Mouse (Mus musculus): Measurements from ENCODE around the gene Bag6. TPM values are rescaled to one million over a fixed set of nuclear protein-coding genes. Genes with fewer than 3 reads are reported as not detected.

Gene Bag6
- polyA plus RNA-seq, 1 experiment from 2014 or later = 117 TPM

- Histone ChIP-seq H3K9ac (ENCODE audit: low read depth, low read length) (no peak overlapping the region), H3K27ac (ENCODE audit: low read depth, low read length) (no peak overlapping the region), H3K4me1 (replicated peaks; ENCODE audit: control insufficient read depth, insufficient read depth, low read length) (no peaks in the 10 kb centered on the region), H3K4me3 (ENCODE audit: low read depth, low read length) (no peak overlapping the region), H3K4me2 (replicated peaks; ENCODE audit: low read depth, low read length) (no peak overlapping the region), H3K36me3 (ENCODE audit: control insufficient read depth, insufficient read depth, low read length) (peaks cover 45% of the 10 kb centered on the region), H3K27me3 (ENCODE audit: control insufficient read depth, insufficient read depth, low read length) (no peaks in the 10 kb centered on the region), H3K9me3 (ENCODE audit: control insufficient read depth, low read length) (no peaks in the 10 kb centered on the region)
- 67% methylated on average over 3 of the region's 3 CpGs for WGBS
- DNase-seq (ENCODE audit: low spot score) = peak; percentile 25
- ATAC-seq (ENCODE audit: low FRiP score) = no peak
These were observed 12.4 kb downstream of the Bag6 start for GRCm38 (mm10) chr17:35147348-35147747.

DNA sequence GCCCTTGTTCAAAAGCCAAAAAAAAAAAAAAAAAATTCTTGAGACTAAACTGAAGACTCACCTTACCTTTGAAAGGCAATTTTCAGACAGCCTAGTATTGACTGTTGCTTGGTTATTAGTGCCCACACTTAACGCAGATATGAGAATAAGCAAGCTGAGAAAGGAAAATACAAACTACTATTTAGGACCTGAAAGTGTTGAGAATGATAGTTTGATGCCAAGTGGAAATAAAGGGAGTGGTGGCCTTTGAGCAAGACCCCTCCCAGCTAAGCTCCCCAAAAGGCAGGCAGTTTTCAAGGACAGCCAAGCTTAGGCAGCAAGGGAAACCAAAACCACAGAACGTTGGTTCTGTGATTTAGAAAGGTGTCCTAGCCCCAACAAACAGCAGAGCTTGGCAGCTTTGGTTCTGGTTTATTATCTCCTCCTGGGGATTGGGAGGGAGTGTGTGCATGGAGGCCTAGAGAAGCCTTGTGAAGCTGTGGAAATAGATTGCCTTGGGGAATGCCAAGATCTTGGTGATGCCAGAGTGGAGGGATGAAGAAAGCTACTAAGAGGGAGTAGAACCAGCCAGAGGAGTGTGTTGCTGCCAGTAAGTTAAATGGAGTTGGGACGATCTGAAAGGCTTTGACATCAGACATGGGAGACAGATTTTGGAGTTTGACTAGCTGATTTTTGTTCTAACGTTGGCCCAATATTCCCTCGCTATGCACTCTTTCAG lies 13.1 kb downstream of the Bag6 start:
- H3K27me3 ChIP-seq (ENCODE audit: control insufficient read depth, insufficient read depth, low read length) = no peaks in the 10 kb centered on the region
- H3K27ac ChIP-seq (ENCODE audit: low read depth, low read length) = no peak overlapping the region
- peaks cover 40% of the 10 kb centered on the region for H3K36me3 ChIP-seq (ENCODE audit: control insufficient read depth, insufficient read depth, low read length)
- ATAC-seq (ENCODE audit: low FRiP score) = no peak
- H3K4me1 ChIP-seq (replicated peaks; ENCODE audit: control insufficient read depth, insufficient read depth, low read length) = no peaks in the 10 kb centered on the region
- no peak overlapping the region for H3K9ac ChIP-seq (ENCODE audit: low read depth, low read length)
- no peak overlapping the region for H3K4me3 ChIP-seq (ENCODE audit: low read depth, low read length)
- 75% methylated on average over 5 of the region's 5 CpGs for WGBS
- H3K9me3 ChIP-seq (ENCODE audit: control insufficient read depth, low read length) = no peaks in the 10 kb centered on the region
- H3K4me2 ChIP-seq (replicated peaks; ENCODE audit: low read depth, low read length) = no peak overlapping the region
- DNase-seq (ENCODE audit: low spot score) = no peak

GRCm38 (mm10) chr17:35152121-35152520 lies 17.1 kb downstream of the Bag6 start:
- peaks cover 61% of the 10 kb centered on the region for H3K36me3 ChIP-seq (ENCODE audit: control insufficient read depth, insufficient read depth, low read length)
- no peak for ATAC-seq (ENCODE audit: low FRiP score)
- no peaks in the 10 kb centered on the region for H3K27me3 ChIP-seq (ENCODE audit: control insufficient read depth, insufficient read depth, low read length)
- no peaks in the 10 kb centered on the region for H3K4me1 ChIP-seq (replicated peaks; ENCODE audit: control insufficient read depth, insufficient read depth, low read length)
- no peak overlapping the region for H3K4me3 ChIP-seq (ENCODE audit: low read depth, low read length)
- H3K4me2 ChIP-seq (replicated peaks; ENCODE audit: low read depth, low read length) = no peak overlapping the region
- 96% methylated on average over 4 of the region's 4 CpGs for WGBS
- H3K27ac ChIP-seq (ENCODE audit: low read depth, low read length) = no peak overlapping the region
- no peaks in the 10 kb centered on the region for H3K9me3 ChIP-seq (ENCODE audit: control insufficient read depth, low read length)
- no peak for DNase-seq (ENCODE audit: low spot score)
- no peak overlapping the region for H3K9ac ChIP-seq (ENCODE audit: low read depth, low read length)

DNA sequence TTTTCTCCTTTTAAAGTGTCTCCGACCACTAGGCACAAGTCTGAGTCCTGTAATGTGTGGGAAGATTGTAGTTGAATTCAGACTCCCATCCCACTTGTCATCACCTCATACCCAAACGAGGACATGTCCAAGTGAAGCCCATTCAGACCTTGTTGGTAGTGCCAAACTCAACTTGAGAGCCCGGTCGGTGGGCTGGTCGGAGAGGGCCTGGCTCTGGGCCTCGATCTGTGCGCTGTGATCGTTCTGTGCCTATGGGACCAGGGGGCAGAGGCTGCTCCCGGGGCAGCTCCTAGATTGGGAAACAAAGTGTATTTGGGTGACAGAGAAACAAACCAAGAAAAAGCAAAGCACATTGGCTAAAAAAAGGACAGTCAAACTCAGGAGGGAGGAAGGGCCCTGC lies 18.1 kb downstream of the Bag6 start:
- Histone ChIP-seq H3K4me3 (ENCODE audit: low read depth, low read length) (no peak overlapping the region), H3K36me3 (ENCODE audit: control insufficient read depth, insufficient read depth, low read length) (peaks cover 69% of the 10 kb centered on the region), H3K9me3 (ENCODE audit: control insufficient read depth, low read length) (no peaks in the 10 kb centered on the region), H3K9ac (ENCODE audit: low read depth, low read length) (no peak overlapping the region), H3K27me3 (ENCODE audit: control insufficient read depth, insufficient read depth, low read length) (no peaks in the 10 kb centered on the region), H3K4me2 (replicated peaks; ENCODE audit: low read depth, low read length) (no peak overlapping the region), H3K4me1 (replicated peaks; ENCODE audit: control insufficient read depth, insufficient read depth, low read length) (no peaks in the 10 kb centered on the region), H3K27ac (ENCODE audit: low read depth, low read length) (no peak overlapping the region)
- WGBS = 92% methylated on average over 9 of the region's 9 CpGs
- ATAC-seq (ENCODE audit: low FRiP score) (no peak), DNase-seq (ENCODE audit: low spot score) (no peak)

- Histone ChIP-seq H3K27ac (ENCODE audit: low read depth, low read length) (no peak overlapping the region), H3K9ac (ENCODE audit: low read depth, low read length) (no peak overlapping the region), H3K4me3 (ENCODE audit: low read depth, low read length) (no peak overlapping the region), H3K9me3 (ENCODE audit: control insufficient read depth, low read length) (no peaks in the 10 kb centered on the region), H3K4me1 (replicated peaks; ENCODE audit: control insufficient read depth, insufficient read depth, low read length) (no peaks in the 10 kb centered on the region), H3K27me3 (ENCODE audit: control insufficient read depth, insufficient read depth, low read length) (no peaks in the 10 kb centered on the region), H3K4me2 (replicated peaks; ENCODE audit: low read depth, low read length) (no peak overlapping the region), H3K36me3 (ENCODE audit: control insufficient read depth, insufficient read depth, low read length) (peaks cover 74% of the 10 kb centered on the region)
- DNase-seq (ENCODE audit: low spot score) = no peak
- WGBS = 80% methylated on average over 4 of the region's 4 CpGs
- ATAC-seq (ENCODE audit: low FRiP score) = no peak
These were observed 19.0 kb downstream of the Bag6 start for GRCm38 (mm10) chr17:35153931-35154330.

GRCm38 (mm10) chr17:35154616-35155015 lies 19.6 kb downstream of the Bag6 start:
- Histone ChIP-seq H3K27ac (ENCODE audit: low read depth, low read length) (no peak overlapping the region), H3K27me3 (ENCODE audit: control insufficient read depth, insufficient read depth, low read length) (no peaks in the 10 kb centered on the region), H3K4me3 (ENCODE audit: low read depth, low read length) (no peak overlapping the region), H3K4me1 (replicated peaks; ENCODE audit: control insufficient read depth, insufficient read depth, low read length) (no peaks in the 10 kb centered on the region), H3K9ac (ENCODE audit: low read depth, low read length) (no peak overlapping the region), H3K36me3 (ENCODE audit: control insufficient read depth, insufficient read depth, low read length) (peaks cover 75% of the 10 kb centered on the region), H3K9me3 (ENCODE audit: control insufficient read depth, low read length) (no peaks in the 10 kb centered on the region), H3K4me2 (replicated peaks; ENCODE audit: low read depth, low read length) (no peak overlapping the region)
- DNase-seq (ENCODE audit: low spot score) = no peak
- WGBS = 83% methylated on average over 7 of the region's 7 CpGs
- no peak for ATAC-seq (ENCODE audit: low FRiP score)

DNA sequence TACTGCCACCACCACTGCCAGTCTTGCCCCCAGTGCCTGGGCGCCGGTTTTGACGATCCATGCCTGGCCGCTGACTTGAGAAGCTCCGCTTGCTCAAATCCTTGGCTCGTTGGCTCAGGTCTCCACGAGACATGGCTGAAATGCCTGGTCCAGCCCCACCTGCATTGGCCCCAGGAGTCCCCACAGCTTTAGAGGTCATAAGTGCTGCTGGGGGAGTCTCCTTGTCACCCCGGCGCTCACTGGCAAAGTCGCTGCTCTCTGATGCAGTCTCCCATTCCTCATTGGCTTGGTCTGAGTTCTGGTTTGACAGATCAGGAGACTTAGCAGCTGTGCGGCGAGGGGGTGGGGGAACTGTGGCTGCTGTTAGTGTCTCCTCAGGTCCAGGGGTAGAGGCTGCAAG lies 20.5 kb downstream of the Bag6 start:
- no peak overlapping the region for H3K4me3 ChIP-seq (ENCODE audit: low read depth, low read length)
- ATAC-seq (ENCODE audit: low FRiP score) (no peak), DNase-seq (ENCODE audit: low spot score) (no peak)
- H3K9ac ChIP-seq (ENCODE audit: low read depth, low read length) = no peak overlapping the region
- no peak overlapping the region for H3K4me2 ChIP-seq (replicated peaks; ENCODE audit: low read depth, low read length)
- 92% methylated on average over 12 of the region's 12 CpGs for WGBS
- H3K36me3 ChIP-seq (ENCODE audit: control insufficient read depth, insufficient read depth, low read length) = peaks cover 73% of the 10 kb centered on the region
- no peaks in the 10 kb centered on the region for H3K9me3 ChIP-seq (ENCODE audit: control insufficient read depth, low read length)
- no peaks in the 10 kb centered on the region for H3K4me1 ChIP-seq (replicated peaks; ENCODE audit: control insufficient read depth, insufficient read depth, low read length)
- no peaks in the 10 kb centered on the region for H3K27me3 ChIP-seq (ENCODE audit: control insufficient read depth, insufficient read depth, low read length)
- H3K27ac ChIP-seq (ENCODE audit: low read depth, low read length) = no peak overlapping the region

DNA sequence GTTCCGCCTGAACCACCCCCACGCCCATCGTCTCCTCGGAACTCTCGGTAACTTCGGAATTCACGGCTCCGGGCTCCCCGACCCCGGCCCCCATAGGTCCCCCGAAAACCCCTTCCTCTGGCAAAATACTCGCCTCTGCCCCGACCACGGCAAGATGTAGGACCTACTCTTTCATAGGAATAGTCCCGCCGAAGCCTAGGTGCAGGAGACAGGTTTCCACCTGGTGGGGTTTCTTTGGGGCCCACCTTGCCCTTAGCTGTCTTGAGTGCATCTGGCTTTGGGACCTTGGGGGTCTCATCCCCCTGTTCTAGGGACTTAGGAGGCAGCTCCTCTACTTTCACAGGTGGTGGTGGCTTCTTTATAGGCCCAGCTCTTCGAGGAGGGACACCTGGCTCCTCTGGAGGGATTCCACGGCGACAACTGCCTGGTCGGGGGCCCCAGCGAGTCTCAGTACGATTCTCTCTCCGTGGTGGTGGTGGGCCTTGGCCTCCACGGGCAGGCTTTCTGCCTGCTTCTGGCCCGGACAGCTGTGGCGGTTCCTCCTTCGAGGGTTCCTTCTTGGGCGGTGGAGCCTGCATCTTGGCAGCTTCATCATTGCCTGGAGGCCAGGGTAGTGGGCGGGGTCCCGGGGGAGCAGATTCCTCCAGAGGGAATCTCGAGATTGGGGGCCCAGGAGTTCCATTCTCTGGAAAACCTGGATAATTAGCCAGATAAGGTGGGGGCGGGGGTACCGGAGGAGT lies 21.7 kb downstream of the Bag6 start:
- 92% methylated on average over 33 of the region's 33 CpGs for WGBS
- no peaks in the 10 kb centered on the region for H3K4me1 ChIP-seq (replicated peaks; ENCODE audit: control insufficient read depth, insufficient read depth, low read length)
- H3K4me3 ChIP-seq (ENCODE audit: low read depth, low read length) = no peak overlapping the region
- H3K36me3 ChIP-seq (ENCODE audit: control insufficient read depth, insufficient read depth, low read length) = peaks cover 76% of the 10 kb centered on the region
- H3K4me2 ChIP-seq (replicated peaks; ENCODE audit: low read depth, low read length) = no peak overlapping the region
- no peak overlapping the region for H3K9ac ChIP-seq (ENCODE audit: low read depth, low read length)
- ATAC-seq (ENCODE audit: low FRiP score) (no peak), DNase-seq (ENCODE audit: low spot score) (no peak)
- H3K27me3 ChIP-seq (ENCODE audit: control insufficient read depth, insufficient read depth, low read length) = no peaks in the 10 kb centered on the region
- H3K9me3 ChIP-seq (ENCODE audit: control insufficient read depth, low read length) = no peaks in the 10 kb centered on the region
- H3K27ac ChIP-seq (ENCODE audit: low read depth, low read length) = no peak overlapping the region

DNA sequence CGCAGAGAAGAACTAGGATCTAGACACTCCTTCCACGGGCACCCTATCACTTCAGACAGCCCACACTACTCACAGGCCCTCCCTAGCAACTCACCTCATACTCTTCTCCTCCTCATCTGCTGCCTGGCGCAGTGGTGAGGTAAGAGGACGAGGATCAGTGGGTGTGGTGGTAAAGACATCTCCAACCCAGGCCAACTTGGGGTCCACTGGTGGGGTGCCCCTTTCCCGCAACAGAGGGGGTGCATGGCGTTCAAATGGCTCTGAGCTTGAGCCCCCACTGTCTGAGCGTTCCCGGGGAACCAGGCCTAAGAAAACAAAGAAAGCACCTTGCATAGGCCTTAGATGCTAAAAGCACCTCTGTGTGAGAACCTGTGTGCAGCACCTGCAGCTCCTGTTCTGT lies 22.3 kb downstream of the Bag6 start:
- WGBS = 95% methylated on average over 8 of the region's 8 CpGs
- no peak for ATAC-seq (ENCODE audit: low FRiP score)
- H3K27me3 ChIP-seq (ENCODE audit: control insufficient read depth, insufficient read depth, low read length) = no peaks in the 10 kb centered on the region
- H3K9me3 ChIP-seq (ENCODE audit: control insufficient read depth, low read length) = no peaks in the 10 kb centered on the region
- H3K36me3 ChIP-seq (ENCODE audit: control insufficient read depth, insufficient read depth, low read length) = peaks cover 78% of the 10 kb centered on the region
- H3K4me3 ChIP-seq (ENCODE audit: low read depth, low read length) = no peak overlapping the region
- no peak for DNase-seq (ENCODE audit: low spot score)
- H3K4me1 ChIP-seq (replicated peaks; ENCODE audit: control insufficient read depth, insufficient read depth, low read length) = no peaks in the 10 kb centered on the region
- no peak overlapping the region for H3K9ac ChIP-seq (ENCODE audit: low read depth, low read length)
- no peak overlapping the region for H3K4me2 ChIP-seq (replicated peaks; ENCODE audit: low read depth, low read length)
- H3K27ac ChIP-seq (ENCODE audit: low read depth, low read length) = no peak overlapping the region
